Mouse (Mus musculus) neural tube, embryonic 13.5 days (tissue): ENCODE measurements around the gene Mgrn1. TPM values are rescaled to one million over a fixed set of nuclear protein-coding genes. Genes with fewer than 3 reads are reported as not detected.
A peak's percentile ranks its signal among the peaks of the same experiment; 100 is the strongest.

Experiments
- ATAC-seq: fragments of 200-750 bp; cut with Nextera tagmentation; 2 replicates; pipeline ENCODE4 v1.8.0; 2017; ENCODE audit warnings: low read depth, mild to moderate bottlenecking, moderate TSS enrichment, moderate library complexity
- H3K27ac ChIP-seq: fragments of 300-500 bp; sonication (generic); replicated peaks from 2 replicates; pipeline ENCODE4 v1.5.1; 2015; ENCODE audit warnings: moderate library complexity, mild to moderate bottlenecking, inconsistent platforms
- H3K27me3 ChIP-seq: fragments of 300-500 bp; sonication (generic); 2 replicates; pipeline ENCODE4 v1.6.1; 2015; ENCODE audit warnings: mild to moderate bottlenecking, inconsistent platforms
- H3K36me3 ChIP-seq: fragments of 300-500 bp; sonication (generic); 2 replicates; pipeline ENCODE4 v1.6.1; 2015; ENCODE audit warnings: mild to moderate bottlenecking, inconsistent platforms
- H3K4me1 ChIP-seq: fragments of 300-500 bp; sonication (generic); replicated peaks from 2 replicates; pipeline ENCODE4 v1.6.1; 2015; ENCODE audit warnings: inconsistent platforms
- H3K4me2 ChIP-seq: fragments of 300-500 bp; sonication (generic); 2 replicates; pipeline ENCODE4 v1.6.1; 2015; ENCODE audit warnings: inconsistent platforms, mild to moderate bottlenecking, moderate library complexity
- H3K4me3 ChIP-seq: fragments of 300-500 bp; sonication (generic); 2 replicates; pipeline ENCODE4 v1.5.1; 2015; ENCODE audit warnings: mild to moderate bottlenecking, inconsistent platforms
- H3K9ac ChIP-seq: fragments of 300-500 bp; sonication (generic); 2 replicates; pipeline ENCODE4 v1.6.1; 2015; ENCODE audit warnings: moderate library complexity, mild to moderate bottlenecking, inconsistent platforms
- H3K9me3 ChIP-seq: fragments of 300-500 bp; sonication (generic); 2 replicates; pipeline ENCODE4 v1.6.1; 2016; ENCODE audit warnings: inconsistent platforms
- WGBS: fragments of 180-500 bp; shearing (Covaris S2); methylation state at CpG from one replicate; pipeline ENCODE4 v1.1.7; 2015; 5-methylcytosine and 5-hydroxymethylcytosine counted together
- polyA plus RNA-seq: library from polyadenylated mRNA; unstranded; fragments of >200 nt; fragmentation: Nextera tagmentation; extraction: Ambion mirVana; gene quantifications from 2 replicates; pipeline ENCODE4 v1.2.1, GENCODE M21; 2015

Mgrn1 gene
- polyA plus RNA-seq, 1 experiment from 2014 or later, result 105 TPM

DNA sequence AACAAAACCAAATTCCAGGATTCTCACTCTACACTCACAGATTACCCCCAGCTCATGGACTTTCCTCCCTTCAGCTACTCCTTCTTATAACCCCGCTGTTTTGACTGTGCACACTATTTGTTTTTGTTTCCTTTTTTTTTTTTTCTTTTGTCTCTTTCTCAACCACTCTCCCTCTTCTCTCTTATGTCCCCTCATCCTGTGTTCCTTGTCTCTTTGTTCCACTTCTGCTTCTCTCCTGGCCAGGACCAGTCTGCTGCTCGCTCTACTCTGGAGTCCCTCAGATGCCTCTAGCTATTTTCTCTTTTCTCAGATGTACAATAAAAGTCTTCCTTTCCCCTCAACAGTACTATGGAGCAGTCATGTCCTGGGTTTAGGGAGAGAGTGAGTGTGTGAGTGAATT is 16.3 kb downstream of the Mgrn1 start:
- H3K27ac ChIP-seq, result no peak overlapping the region
- H3K4me1 ChIP-seq, result peaks cover 19% of the 10 kb centered on the region

DNA sequence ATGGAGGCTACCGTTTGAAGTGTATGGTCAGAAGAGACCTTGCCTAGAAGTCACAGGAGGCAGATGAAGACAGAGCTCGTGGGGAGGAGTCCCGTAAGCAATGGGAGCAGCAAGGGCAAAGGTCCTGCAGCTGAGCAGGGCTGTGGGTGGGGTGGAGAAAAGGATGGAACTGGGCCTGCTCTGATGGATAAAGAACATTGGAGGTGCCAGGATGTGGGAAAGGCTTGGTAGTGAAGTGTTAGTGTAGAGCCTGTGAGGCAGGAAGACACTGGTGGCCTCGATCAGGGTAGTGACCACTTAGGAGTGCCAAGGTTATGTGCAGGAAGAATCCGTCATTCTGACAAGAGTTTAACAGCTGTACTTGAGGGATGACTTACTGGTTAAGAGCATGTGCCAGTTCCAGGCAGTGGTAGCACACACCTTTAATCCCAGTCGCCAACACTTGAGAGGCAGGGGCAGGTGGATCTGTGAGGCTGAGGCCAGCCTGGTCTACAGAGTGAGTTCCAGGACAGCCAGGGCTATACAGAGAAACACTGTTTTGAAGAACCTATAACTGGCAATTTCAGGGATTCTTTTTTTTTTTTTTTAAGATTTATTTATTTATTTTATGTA is 17.5 kb downstream of the Mgrn1 start:
- Histone ChIP-seq H3K36me3 (peaks cover 4% of the 10 kb centered on the region; the same call in 1 of the 2 replicates), H3K27me3 (no peaks in the 10 kb centered on the region), H3K27ac (no peak overlapping the region), H3K4me3 (no peak overlapping the region), H3K9me3 (no peaks in the 10 kb centered on the region), H3K4me2 (no peak overlapping the region), H3K4me1 (peaks cover 18% of the 10 kb centered on the region), H3K9ac (no peak overlapping the region)
- ATAC-seq, result no peak
- WGBS, result 87% methylated on average over 6 of the region's 6 CpGs

More for the DNA sequence above, 16.3 kb downstream of the Mgrn1 start:
- 77% methylated on average over 2 of the region's 2 CpGs for WGBS
- H3K9ac ChIP-seq, result no peak overlapping the region
- no peaks in the 10 kb centered on the region for H3K27me3 ChIP-seq
- ATAC-seq, result no peak
- no peak overlapping the region for H3K4me2 ChIP-seq
- no peaks in the 10 kb centered on the region for H3K36me3 ChIP-seq
- no peak overlapping the region for H3K4me3 ChIP-seq
- H3K9me3 ChIP-seq, result no peaks in the 10 kb centered on the region

DNA sequence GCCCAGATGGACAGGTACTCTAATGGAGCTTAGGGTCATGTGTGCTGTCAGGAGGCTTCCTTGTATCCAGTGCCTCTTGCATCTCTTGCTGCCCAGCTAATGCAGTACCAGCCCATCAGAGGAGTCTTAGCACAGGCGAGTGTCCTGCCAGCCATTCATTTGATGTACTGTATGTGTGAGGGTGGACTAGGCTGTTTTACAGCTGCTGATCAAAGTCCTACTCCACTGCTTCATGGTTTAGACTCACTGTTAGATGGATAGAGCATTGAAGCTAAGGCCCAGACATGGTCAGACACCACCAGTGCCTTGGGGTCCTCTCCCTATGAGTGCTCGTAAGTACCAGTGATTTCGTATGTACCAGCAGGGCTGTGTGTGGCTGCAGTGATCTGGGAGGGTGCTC is 18.8 kb downstream of the Mgrn1 start:
- Histone ChIP-seq H3K27me3 (no peaks in the 10 kb centered on the region), H3K9ac (no peak overlapping the region), H3K4me1 (peaks cover 18% of the 10 kb centered on the region), H3K27ac (no peak overlapping the region), H3K4me2 (no peak overlapping the region), H3K9me3 (no peaks in the 10 kb centered on the region), H3K4me3 (no peak overlapping the region), H3K36me3 (peaks cover 17% of the 10 kb centered on the region)
- WGBS, result 81% methylated on average over 3 of the region's 3 CpGs
- ATAC-seq, result no peak

DNA sequence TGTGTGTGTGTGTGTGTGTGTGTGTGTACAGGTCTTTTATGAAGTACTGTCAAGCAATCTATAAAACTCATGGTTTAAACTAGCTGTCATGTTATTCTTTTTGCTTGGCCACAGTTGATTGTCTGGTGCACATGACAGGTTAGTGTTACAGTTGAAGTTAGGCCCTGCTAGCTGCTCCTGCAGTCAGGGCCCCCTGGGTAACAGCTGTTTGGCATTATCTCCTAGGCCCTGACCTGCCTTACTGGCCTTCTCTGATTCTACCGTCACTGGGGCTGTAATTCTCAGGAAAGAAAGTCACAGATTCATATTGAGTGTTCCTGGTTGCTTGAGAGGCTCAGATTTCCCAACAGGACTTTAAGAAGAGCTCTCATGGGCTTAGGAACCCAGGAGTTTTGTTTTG is 19.5 kb downstream of the Mgrn1 start:
- Histone ChIP-seq H3K36me3 (peaks cover 23% of the 10 kb centered on the region), H3K27me3 (no peaks in the 10 kb centered on the region), H3K9ac (no peak overlapping the region), H3K4me2 (no peak overlapping the region), H3K4me1 (peaks cover 18% of the 10 kb centered on the region), H3K9me3 (no peaks in the 10 kb centered on the region), H3K4me3 (no peak overlapping the region), H3K27ac (no peak overlapping the region)
- 60% methylated on average over 1 of the region's 1 CpGs for WGBS
- no peak for ATAC-seq

DNA sequence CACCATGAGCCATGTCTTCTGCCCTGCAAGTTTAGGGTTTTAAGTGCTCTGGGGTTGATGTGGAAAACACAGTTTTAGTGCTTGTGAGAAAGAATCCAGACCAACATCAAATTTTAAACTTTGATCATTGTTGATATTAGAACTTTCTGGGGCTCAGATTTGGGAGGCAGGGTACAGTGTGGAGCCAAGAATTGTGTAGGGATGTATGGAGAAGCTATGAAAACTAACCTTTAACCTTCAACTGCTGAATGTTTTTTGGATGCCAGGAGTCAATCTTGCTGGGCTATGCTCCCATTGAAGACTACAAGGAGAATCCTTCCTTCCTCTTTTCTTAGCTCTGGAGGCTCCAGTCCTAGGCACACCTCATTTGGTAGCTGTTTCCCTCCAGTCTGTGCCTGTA is 20.5 kb downstream of the Mgrn1 start:
- Histone ChIP-seq H3K9me3 (no peaks in the 10 kb centered on the region), H3K36me3 (peaks cover 32% of the 10 kb centered on the region), H3K4me1 (peaks cover 11% of the 10 kb centered on the region), H3K4me3 (no peak overlapping the region), H3K27ac (no peak overlapping the region), H3K4me2 (no peak overlapping the region), H3K27me3 (no peaks in the 10 kb centered on the region), H3K9ac (no peak overlapping the region)
- ATAC-seq, result no peak

DNA sequence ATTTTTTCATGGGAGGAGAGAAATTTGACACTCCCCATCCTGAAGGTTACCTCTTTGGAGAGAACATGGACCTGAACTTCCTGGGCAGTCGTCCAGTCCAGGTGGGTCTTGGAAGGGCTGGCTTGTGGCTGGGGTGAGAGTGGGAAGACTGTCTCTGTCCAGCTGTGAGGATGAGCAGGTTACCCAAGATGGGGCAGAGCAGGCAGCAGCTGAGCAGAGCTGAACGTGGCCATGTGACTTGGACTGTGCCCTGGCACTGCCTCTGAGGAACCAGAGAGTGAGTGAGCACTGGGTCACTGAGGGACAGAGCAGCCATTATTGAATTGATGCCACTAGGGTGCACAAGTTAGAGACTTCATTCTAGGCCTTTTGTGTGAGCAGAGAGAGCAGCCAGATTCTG is 21.3 kb downstream of the Mgrn1 start:
- 75% methylated on average over 2 of the region's 2 CpGs for WGBS
- Histone ChIP-seq H3K4me1 (peaks cover 7% of the 10 kb centered on the region; the same call in 1 of the 2 replicates), H3K27ac (no peak overlapping the region), H3K36me3 (peaks cover 41% of the 10 kb centered on the region), H3K9me3 (no peaks in the 10 kb centered on the region), H3K4me3 (no peak overlapping the region), H3K9ac (no peak overlapping the region), H3K27me3 (no peaks in the 10 kb centered on the region), H3K4me2 (no peak overlapping the region)
- ATAC-seq, result no peak

DNA sequence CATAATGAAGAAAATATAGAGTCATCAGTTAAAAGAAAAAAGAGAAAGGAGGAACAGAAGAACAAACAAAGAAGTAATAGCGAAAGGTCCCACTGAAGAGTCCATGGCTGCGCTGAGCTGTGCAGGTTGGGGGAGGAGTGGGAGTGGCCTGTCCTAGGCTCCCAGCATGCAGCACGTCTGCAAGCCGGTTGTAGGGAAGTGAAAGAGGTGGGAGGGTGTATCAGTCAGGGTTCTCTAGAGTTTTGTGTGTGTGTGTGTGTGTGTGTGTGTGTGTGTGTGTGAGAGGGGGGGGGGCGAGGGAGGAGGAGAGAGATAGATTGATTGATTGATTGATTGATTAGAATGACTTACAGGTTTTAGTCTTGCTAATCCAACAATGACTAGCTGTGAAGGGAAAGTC is 21.9 kb downstream of the Mgrn1 start:
- Histone ChIP-seq H3K9me3 (no peaks in the 10 kb centered on the region), H3K4me3 (no peak overlapping the region), H3K27me3 (no peaks in the 10 kb centered on the region), H3K27ac (no peak overlapping the region), H3K9ac (no peak overlapping the region), H3K4me1 (peaks cover 7% of the 10 kb centered on the region; the same call in 1 of the 2 replicates), H3K4me2 (no peak overlapping the region), H3K36me3 (peaks cover 47% of the 10 kb centered on the region)
- ATAC-seq, result no peak
- WGBS, result 56% methylated on average over 5 of the region's 5 CpGs

DNA sequence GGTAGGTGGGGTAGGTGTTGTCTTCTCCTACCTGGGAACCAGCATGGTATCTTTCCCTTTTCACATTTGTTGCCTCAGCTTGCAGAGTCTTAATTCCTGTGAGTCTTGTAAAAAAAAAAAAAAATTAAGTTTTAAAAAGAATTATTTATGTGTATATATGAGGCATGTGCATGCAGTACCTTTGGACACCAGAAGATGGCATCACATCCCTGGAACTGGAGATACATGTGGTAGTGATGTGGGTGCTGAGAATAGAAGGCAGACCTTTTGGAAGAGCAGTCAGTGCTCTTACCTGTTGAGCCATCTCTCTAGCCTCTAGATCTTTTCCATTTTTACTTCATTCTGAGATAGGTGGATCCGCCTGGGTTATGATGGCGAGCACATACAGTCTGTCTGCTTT is 23.7 kb downstream of the Mgrn1 start:
- no peak overlapping the region for H3K27ac ChIP-seq
- no peak overlapping the region for H3K4me2 ChIP-seq
- no peaks in the 10 kb centered on the region for H3K9me3 ChIP-seq
- peaks cover 61% of the 10 kb centered on the region for H3K36me3 ChIP-seq
- no peak overlapping the region for H3K9ac ChIP-seq
- WGBS, result 97% methylated on average over 2 of the region's 2 CpGs
- no peak for ATAC-seq
- H3K4me1 ChIP-seq, result peaks cover 8% of the 10 kb centered on the region
- no peaks in the 10 kb centered on the region for H3K27me3 ChIP-seq
- H3K4me3 ChIP-seq, result no peak overlapping the region

DNA sequence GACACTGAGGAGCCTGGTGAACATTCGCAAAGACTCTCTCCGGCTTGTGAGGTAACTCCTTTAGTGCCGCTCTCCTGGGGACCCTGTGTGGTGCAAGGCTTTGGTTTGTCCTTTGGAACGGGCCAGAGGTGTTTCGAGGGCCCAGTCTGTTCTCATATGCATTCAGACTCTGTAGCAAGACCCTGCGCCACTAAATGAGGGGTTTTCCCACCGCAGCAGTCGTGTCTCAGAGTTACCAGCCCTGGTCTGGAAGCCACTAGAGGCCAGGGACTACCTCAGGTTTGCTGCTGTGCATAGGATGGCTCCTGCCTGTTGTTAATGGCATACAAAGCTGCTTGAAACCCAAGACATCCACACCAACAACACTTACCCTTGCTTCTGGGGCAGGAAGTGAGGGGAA is 24.7 kb downstream of the Mgrn1 start:
- ATAC-seq, result no peak
- Histone ChIP-seq H3K4me1 (peaks cover 5% of the 10 kb centered on the region), H3K36me3 (peaks cover 69% of the 10 kb centered on the region), H3K27me3 (no peaks in the 10 kb centered on the region), H3K9me3 (no peaks in the 10 kb centered on the region), H3K4me2 (no peak overlapping the region), H3K27ac (no peak overlapping the region), H3K4me3 (no peak overlapping the region), H3K9ac (no peak overlapping the region)
- WGBS, result 93% methylated on average over 8 of the region's 8 CpGs

DNA sequence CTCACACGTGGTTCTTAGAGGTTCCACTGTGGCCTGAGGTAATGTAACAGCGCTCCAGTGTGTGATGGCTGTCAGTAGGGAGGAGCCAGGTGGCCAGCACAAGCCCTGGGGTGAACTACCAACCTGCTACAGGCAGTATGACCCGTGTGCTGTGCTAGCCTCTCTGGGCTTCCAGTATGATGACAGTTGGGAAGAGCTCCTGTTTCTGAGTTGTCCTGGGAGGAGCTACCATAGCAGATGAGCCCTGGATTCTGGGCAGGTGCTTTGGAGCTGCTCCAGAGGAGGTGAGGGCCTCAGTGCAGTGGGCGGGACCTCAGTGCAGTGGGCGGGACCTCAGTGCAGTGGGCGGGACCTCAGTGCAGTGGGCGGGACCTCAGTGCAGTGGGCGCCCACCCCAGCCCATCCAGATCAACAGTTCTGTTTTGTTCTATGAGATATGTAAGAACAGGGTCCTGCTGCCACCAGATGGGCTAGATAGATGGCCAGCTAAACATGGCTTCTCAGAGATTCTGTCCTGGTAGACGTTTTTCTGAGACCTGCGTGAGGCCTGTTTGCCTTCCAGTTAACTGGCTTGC is 26.1 kb downstream of the Mgrn1 start:
- H3K4me2 ChIP-seq, result no peak overlapping the region
- H3K9ac ChIP-seq, result no peak overlapping the region
- 76% methylated on average over 10 of the region's 10 CpGs for WGBS
- ATAC-seq, result no peak
- H3K4me3 ChIP-seq, result no peak overlapping the region
- H3K27me3 ChIP-seq, result no peaks in the 10 kb centered on the region
- H3K36me3 ChIP-seq, result peaks cover 83% of the 10 kb centered on the region
- H3K9me3 ChIP-seq, result no peaks in the 10 kb centered on the region
- peaks cover 5% of the 10 kb centered on the region for H3K4me1 ChIP-seq
- H3K27ac ChIP-seq, result 0 out of 2 replicates have a peak overlapping the region, but pooled peaks have one; percentile 55

DNA sequence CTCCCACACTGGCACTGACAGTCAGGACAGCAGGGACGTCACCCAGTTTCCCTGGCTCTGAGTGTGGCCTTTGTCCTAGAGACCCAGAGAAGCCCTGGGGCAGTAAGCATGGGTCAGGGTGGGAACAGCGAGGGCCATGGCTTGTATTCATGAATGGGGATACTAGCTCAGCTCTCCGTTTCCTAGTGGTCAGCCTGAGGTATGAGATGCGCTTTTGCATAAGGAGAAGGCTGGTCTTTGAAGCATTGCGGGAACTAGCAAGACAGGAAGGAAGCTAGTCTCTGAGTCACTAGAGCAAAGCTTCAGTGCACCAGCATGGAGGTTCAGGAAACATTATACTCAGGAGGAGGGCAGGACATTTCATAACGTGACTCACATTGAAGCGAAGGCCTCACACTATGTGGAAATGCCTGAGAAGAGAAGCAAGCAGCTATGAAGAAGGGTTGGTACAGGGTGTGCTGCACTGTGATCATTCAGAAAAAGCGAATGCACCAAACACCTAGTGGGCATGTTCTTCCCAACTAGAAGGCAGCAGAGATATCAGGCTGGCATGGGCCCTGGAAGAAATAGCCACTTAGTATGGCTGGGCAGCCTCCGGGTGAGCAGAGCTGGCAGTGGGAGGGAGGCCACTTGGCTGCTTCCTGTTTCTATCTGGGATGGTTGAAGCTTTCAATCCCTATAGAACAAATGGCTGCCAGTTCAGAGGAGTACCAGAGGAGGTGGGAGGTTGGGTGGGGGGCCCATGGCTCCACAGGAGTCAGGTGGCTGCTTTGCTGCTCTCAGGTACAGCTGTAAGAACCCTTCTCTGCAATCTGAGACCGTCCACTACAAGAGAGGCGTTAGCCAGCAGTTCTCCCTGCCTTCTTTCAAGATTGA is 27.1 kb downstream of the Mgrn1 start:
- Histone ChIP-seq H3K27me3 (no peaks in the 10 kb centered on the region), H3K4me1 (peaks cover 5% of the 10 kb centered on the region), H3K27ac (peak overlapping the region; percentile 55), H3K4me3 (no peak overlapping the region), H3K4me2 (no peak overlapping the region), H3K36me3 (peaks cover 92% of the 10 kb centered on the region), H3K9ac (no peak overlapping the region), H3K9me3 (no peaks in the 10 kb centered on the region)
- 73% methylated on average over 11 of the region's 11 CpGs for WGBS
- ATAC-seq, result peak; percentile 28; the same call in 1 of the 2 replicates
